Mouse (Mus musculus) intestine, embryonic 14.5 days (tissue): ENCODE measurements at regions not wholly inside any gene's neighbourhood (a gene's known extent, or its start where the extent isn't known, plus 50 kb on each side); places are given as distances from the start of the nearest gene placed in this dataset.

Source experiments
- ATAC-seq: fragments of 200-750 bp; cut with Nextera tagmentation; replicated peaks from 2 replicates; pipeline ENCODE4 v1.8.0; 2017; ENCODE audit warnings: low read depth, moderate number of reproducible peaks, moderate TSS enrichment, moderate library complexity; ENCODE audit not compliant: low FRiP score, low TSS enrichment
- DNase-seq: peaks from one replicate; pipeline ENCODE4 v3.0.0-alpha.2; 2018; ENCODE audit warnings: low spot score
- H3K27ac ChIP-seq: fragments of 300-500 bp; sonication (generic); 2 replicates; pipeline ENCODE4 v1.5.1; 2014; ENCODE audit warnings: low read depth, mild to moderate bottlenecking, control low read depth
- H3K27me3 ChIP-seq: fragments of 300-500 bp; sonication (generic); replicated peaks from 2 replicates; pipeline ENCODE4 v1.6.1; 2014; ENCODE audit warnings: low read length, control low read depth; ENCODE audit not compliant: control insufficient read depth, insufficient read depth
- H3K36me3 ChIP-seq: fragments of 300-500 bp; sonication (generic); 2 replicates; pipeline ENCODE4 v1.6.1; 2014; ENCODE audit warnings: low read length, control low read depth; ENCODE audit not compliant: control insufficient read depth, insufficient read depth
- H3K4me1 ChIP-seq: fragments of 300-500 bp; sonication (generic); replicated peaks from 2 replicates; pipeline ENCODE4 v1.6.1; 2014; ENCODE audit warnings: low read length, control low read depth, mixed read lengths; ENCODE audit not compliant: control insufficient read depth, insufficient read depth
- H3K4me2 ChIP-seq: fragments of 300-500 bp; sonication (generic); 2 replicates; pipeline ENCODE4 v1.6.1; 2014; ENCODE audit warnings: low read length
- H3K4me3 ChIP-seq: fragments of 300-500 bp; sonication (generic); 2 replicates; pipeline ENCODE4 v1.5.1; 2014; ENCODE audit warnings: low read depth, low read length, control low read depth, mixed read lengths
- H3K9ac ChIP-seq: fragments of 300-500 bp; sonication (generic); 2 replicates; pipeline ENCODE4 v1.6.1; 2014; ENCODE audit warnings: mild to moderate bottlenecking, low read length
- H3K9me3 ChIP-seq: fragments of 300-500 bp; sonication (generic); 2 replicates; pipeline ENCODE4 v1.6.1; 2016; ENCODE audit warnings: low read length, control low read depth; ENCODE audit not compliant: control insufficient read depth
- WGBS: fragments of 180-500 bp; shearing (Covaris S2); extraction: QIAGEN DNeasy Blood & Tissue Kit; methylation state at CpG from one replicate; pipeline ENCODE4 v1.1.7; 2014; 5-methylcytosine and 5-hydroxymethylcytosine counted together

- ATAC-seq (no peak), DNase-seq (no peak)
- H3K27ac ChIP-seq: no peak overlapping the region
- H3K27me3 ChIP-seq: no peaks in the 10 kb centered on the region
- no peaks in the 10 kb centered on the region for H3K36me3 ChIP-seq
- H3K4me1 ChIP-seq: no peaks in the 10 kb centered on the region
- no peak overlapping the region for H3K4me2 ChIP-seq
- no peak overlapping the region for H3K9ac ChIP-seq
- WGBS: 86% methylated on average over 2 of the region's 2 CpGs
- no peaks in the 10 kb centered on the region for H3K9me3 ChIP-seq
- no peak overlapping the region for H3K4me3 ChIP-seq
These were observed 57.7 kb upstream of the Sertad2 start for GRCm38 (mm10) chr11:20485371-20485770.
